Mouse (Mus musculus): ENCODE measurements around the gene Pdpk1. TPM values are rescaled to one million over a fixed set of nuclear protein-coding genes. Genes with fewer than 3 reads are reported as not detected.

Pdpk1 gene
- polyA plus RNA-seq, 1 experiment = 44.7 TPM

- H3K27ac ChIP-seq (ENCODE audit: insufficient read depth, low read length) = peak overlapping the region; percentile 48; the same call in 1 of the 2 replicates
Observed at GRCm38 (mm10) chr17:24151890-24152563, 1.3 kb upstream of the Pdpk1 start.

GRCm38 (mm10) chr17:24151382-24151781, 658 bp upstream of the Pdpk1 start:
- H3K36me3 ChIP-seq (ENCODE audit: control insufficient read depth, insufficient read depth, low read length, poor library complexity, severe bottlenecking) = no peaks in the 10 kb centered on the region
- no peaks in the 10 kb centered on the region for H3K4me1 ChIP-seq (ENCODE audit: control insufficient read depth, insufficient read depth, low read length)
- no peaks in the 10 kb centered on the region for H3K27me3 ChIP-seq (ENCODE audit: control insufficient read depth, insufficient read depth, low read length, poor library complexity, severe bottlenecking)
- H3K9ac ChIP-seq (ENCODE audit: low read depth, poor library complexity, severe bottlenecking) = peak overlapping the region; percentile 33; the same call in 1 of the 2 replicates
- H3K27ac ChIP-seq (ENCODE audit: insufficient read depth, low read length) = peak overlapping the region; percentile 6; the same call in 1 of the 2 replicates
- TF ChIP-seq EP300 (IDR thresholded peaks at IDR 0.05; ENCODE audit: insufficient read depth, low read depth, low read length) = no peak
- no peak for TF ChIP-seq POLR2A (IDR thresholded peaks at IDR 0.05; ENCODE audit: insufficient read depth, low read length)
- no peak for TF ChIP-seq CTCF (IDR thresholded peaks at IDR 0.05; ENCODE audit: low read depth, low read length)
- no peak overlapping the region for H3K4me3 ChIP-seq (ENCODE audit: low read depth, low read length)
- H3K9me3 ChIP-seq (replicated peaks; ENCODE audit: control insufficient read depth, insufficient read depth, low read length, poor library complexity, severe bottlenecking) = no peaks in the 10 kb centered on the region

More at GRCm38 (mm10) chr17:24151890-24152563, 1.3 kb upstream of the Pdpk1 start:
- peak overlapping the region; percentile 49 for H3K4me3 ChIP-seq (ENCODE audit: low read depth, low read length)
- H3K27me3 ChIP-seq (ENCODE audit: control insufficient read depth, insufficient read depth, low read length, poor library complexity, severe bottlenecking) = no peaks in the 10 kb centered on the region
- no peaks in the 10 kb centered on the region for H3K36me3 ChIP-seq (ENCODE audit: control insufficient read depth, insufficient read depth, low read length, poor library complexity, severe bottlenecking)
- no peaks in the 10 kb centered on the region for H3K9me3 ChIP-seq (replicated peaks; ENCODE audit: control insufficient read depth, insufficient read depth, low read length, poor library complexity, severe bottlenecking)
- H3K9ac ChIP-seq (ENCODE audit: low read depth, poor library complexity, severe bottlenecking) = peak overlapping the region; percentile 33; the same call in 1 of the 2 replicates
- TF ChIP-seq CTCF (IDR thresholded peaks at IDR 0.05; ENCODE audit: low read depth, low read length) = peak; percentile 81
- no peak for TF ChIP-seq POLR2A (IDR thresholded peaks at IDR 0.05; ENCODE audit: insufficient read depth, low read length)
- no peak for TF ChIP-seq EP300 (IDR thresholded peaks at IDR 0.05; ENCODE audit: insufficient read depth, low read depth, low read length)
- H3K4me1 ChIP-seq (ENCODE audit: control insufficient read depth, insufficient read depth, low read length) = no peaks in the 10 kb centered on the region

GRCm38 (mm10) chr17:24149421-24149820, 1.3 kb downstream of the Pdpk1 start:
- TF ChIP-seq CTCF (IDR thresholded peaks at IDR 0.05; ENCODE audit: low read depth, low read length) (no peak), EP300 (IDR thresholded peaks at IDR 0.05; ENCODE audit: insufficient read depth, low read depth, low read length) (no peak), POLR2A (IDR thresholded peaks at IDR 0.05; ENCODE audit: insufficient read depth, low read length) (no peak)
- Histone ChIP-seq H3K27me3 (ENCODE audit: control insufficient read depth, insufficient read depth, low read length, poor library complexity, severe bottlenecking) (no peaks in the 10 kb centered on the region), H3K9me3 (replicated peaks; ENCODE audit: control insufficient read depth, insufficient read depth, low read length, poor library complexity, severe bottlenecking) (no peaks in the 10 kb centered on the region), H3K36me3 (ENCODE audit: control insufficient read depth, insufficient read depth, low read length, poor library complexity, severe bottlenecking) (no peaks in the 10 kb centered on the region), H3K4me3 (ENCODE audit: low read depth, low read length) (no peak overlapping the region), H3K4me1 (ENCODE audit: control insufficient read depth, insufficient read depth, low read length) (no peaks in the 10 kb centered on the region), H3K9ac (ENCODE audit: low read depth, poor library complexity, severe bottlenecking) (no peak overlapping the region), H3K27ac (ENCODE audit: insufficient read depth, low read length) (no peak overlapping the region)

- Histone ChIP-seq H3K27me3 (ENCODE audit: control insufficient read depth, insufficient read depth, low read length, poor library complexity, severe bottlenecking) (no peaks in the 10 kb centered on the region), H3K9ac (ENCODE audit: low read depth, poor library complexity, severe bottlenecking) (no peak overlapping the region), H3K4me1 (ENCODE audit: control insufficient read depth, insufficient read depth, low read length) (no peaks in the 10 kb centered on the region), H3K9me3 (replicated peaks; ENCODE audit: control insufficient read depth, insufficient read depth, low read length, poor library complexity, severe bottlenecking) (no peaks in the 10 kb centered on the region), H3K36me3 (ENCODE audit: control insufficient read depth, insufficient read depth, low read length, poor library complexity, severe bottlenecking) (no peaks in the 10 kb centered on the region), H3K4me3 (ENCODE audit: low read depth, low read length) (no peak overlapping the region), H3K27ac (ENCODE audit: insufficient read depth, low read length) (no peak overlapping the region)
- TF ChIP-seq EP300 (IDR thresholded peaks at IDR 0.05; ENCODE audit: insufficient read depth, low read depth, low read length) (no peak), POLR2A (IDR thresholded peaks at IDR 0.05; ENCODE audit: insufficient read depth, low read length) (no peak), CTCF (IDR thresholded peaks at IDR 0.05; ENCODE audit: low read depth, low read length) (no peak)
Observed at GRCm38 (mm10) chr17:24142897-24143296, 7.8 kb downstream of the Pdpk1 start.

GRCm38 (mm10) chr17:24141425-24141920, 9.3 kb downstream of the Pdpk1 start:
- peak overlapping the region; percentile 96 for H3K9ac ChIP-seq (ENCODE audit: low read depth, poor library complexity, severe bottlenecking)
- no peak overlapping the region for H3K27ac ChIP-seq (ENCODE audit: insufficient read depth, low read length)
- H3K27me3 ChIP-seq (ENCODE audit: control insufficient read depth, insufficient read depth, low read length, poor library complexity, severe bottlenecking) = no peaks in the 10 kb centered on the region
- H3K4me1 ChIP-seq (ENCODE audit: control insufficient read depth, insufficient read depth, low read length) = no peaks in the 10 kb centered on the region
- TF ChIP-seq POLR2A (IDR thresholded peaks at IDR 0.05; ENCODE audit: insufficient read depth, low read length) = no peak
- no peak for TF ChIP-seq EP300 (IDR thresholded peaks at IDR 0.05; ENCODE audit: insufficient read depth, low read depth, low read length)
- TF ChIP-seq CTCF (IDR thresholded peaks at IDR 0.05; ENCODE audit: low read depth, low read length) = no peak
- H3K4me3 ChIP-seq (ENCODE audit: low read depth, low read length) = peak overlapping the region; percentile 99
- no peaks in the 10 kb centered on the region for H3K9me3 ChIP-seq (replicated peaks; ENCODE audit: control insufficient read depth, insufficient read depth, low read length, poor library complexity, severe bottlenecking)
- no peaks in the 10 kb centered on the region for H3K36me3 ChIP-seq (ENCODE audit: control insufficient read depth, insufficient read depth, low read length, poor library complexity, severe bottlenecking)

GRCm38 (mm10) chr17:24140845-24141424, 9.8 kb downstream of the Pdpk1 start:
- Histone ChIP-seq H3K9ac (ENCODE audit: low read depth, poor library complexity, severe bottlenecking) (peak overlapping the region; percentile 96), H3K36me3 (ENCODE audit: control insufficient read depth, insufficient read depth, low read length, poor library complexity, severe bottlenecking) (no peaks in the 10 kb centered on the region), H3K4me3 (ENCODE audit: low read depth, low read length) (peak overlapping the region; percentile 99), H3K27me3 (ENCODE audit: control insufficient read depth, insufficient read depth, low read length, poor library complexity, severe bottlenecking) (no peaks in the 10 kb centered on the region), H3K4me1 (ENCODE audit: control insufficient read depth, insufficient read depth, low read length) (no peaks in the 10 kb centered on the region), H3K9me3 (replicated peaks; ENCODE audit: control insufficient read depth, insufficient read depth, low read length, poor library complexity, severe bottlenecking) (no peaks in the 10 kb centered on the region), H3K27ac (ENCODE audit: insufficient read depth, low read length) (no peak overlapping the region)
- TF ChIP-seq POLR2A (IDR thresholded peaks at IDR 0.05; ENCODE audit: insufficient read depth, low read length) (no peak), EP300 (IDR thresholded peaks at IDR 0.05; ENCODE audit: insufficient read depth, low read depth, low read length) (no peak), CTCF (IDR thresholded peaks at IDR 0.05; ENCODE audit: low read depth, low read length) (no peak)
